Mouse (Mus musculus): ENCODE measurements around the gene Mettl3. TPM values are rescaled to one million over a fixed set of nuclear protein-coding genes. Genes with fewer than 3 reads are reported as not detected.
A peak's percentile ranks its signal among the peaks of the same experiment; 100 is the strongest.
"Not testable (repeated sequence)": the region's sequence is repeated elsewhere in the genome, so short reads cannot be mapped to it uniquely, and the experiment has no call there.

Mettl3 gene
- polyA plus RNA-seq (2012; rRNA removed): 36.2 and 39.2 TPM in 2 replicates

DNA sequence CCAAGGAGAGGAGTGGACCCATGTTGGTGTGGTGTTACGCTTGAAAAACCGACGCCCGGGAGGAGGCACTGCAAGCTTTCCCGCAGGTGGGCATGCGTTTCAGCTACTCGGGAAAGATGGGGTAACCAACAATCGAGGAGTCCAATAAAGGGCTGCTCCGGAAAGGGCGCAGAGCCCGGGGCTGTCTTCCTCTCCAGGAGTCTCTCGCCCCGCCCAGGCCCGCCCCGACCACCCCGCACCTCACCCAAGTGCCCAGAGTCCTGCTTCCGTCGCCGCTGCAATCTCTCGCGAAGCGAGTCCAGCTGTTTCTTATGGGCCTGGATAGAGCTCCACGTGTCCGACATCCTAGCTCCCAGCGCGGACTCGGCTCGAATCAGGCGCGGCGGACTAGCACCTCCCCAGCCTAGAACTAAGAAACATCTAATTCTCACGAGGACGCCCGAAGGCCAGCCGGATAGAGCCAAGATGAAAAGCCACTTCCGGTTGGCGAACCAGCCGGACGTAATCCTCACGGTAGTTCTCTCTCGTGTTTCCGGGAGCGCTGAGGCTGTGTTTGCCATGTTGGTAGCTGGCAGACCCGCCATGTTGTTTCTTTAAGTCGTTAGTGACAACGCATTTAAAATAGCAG is at the start of gene Mettl3:
TSS of gene Mettl3 (minus strand) at position 485 of the 628 bp plus-strand sequence.
- DNase-seq (ENCODE audit: extremely low spot score in 1 of 2, low spot score in 1 of 2): peak; percentile 92 to 95

DNA sequence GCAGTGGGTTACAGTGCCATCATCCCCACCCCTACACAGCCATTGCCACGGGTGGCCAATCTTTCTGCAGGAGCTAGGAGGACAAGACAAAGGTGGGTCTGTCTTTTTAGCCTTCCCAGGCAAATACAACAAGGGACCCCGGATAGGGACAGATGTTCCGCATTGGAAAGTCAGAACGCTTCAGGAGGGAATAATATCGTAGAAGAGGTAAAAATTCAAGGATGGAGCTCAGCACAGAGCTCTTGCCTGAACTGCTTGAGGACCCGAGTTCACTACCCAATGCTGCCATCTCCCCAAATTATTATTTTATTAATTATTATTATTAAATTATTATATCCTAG is 34.6 kb upstream of the Mettl3 start:
- no peak for DNase-seq (ENCODE audit: extremely low spot score in 1 of 2, low spot score in 1 of 2)

DNA sequence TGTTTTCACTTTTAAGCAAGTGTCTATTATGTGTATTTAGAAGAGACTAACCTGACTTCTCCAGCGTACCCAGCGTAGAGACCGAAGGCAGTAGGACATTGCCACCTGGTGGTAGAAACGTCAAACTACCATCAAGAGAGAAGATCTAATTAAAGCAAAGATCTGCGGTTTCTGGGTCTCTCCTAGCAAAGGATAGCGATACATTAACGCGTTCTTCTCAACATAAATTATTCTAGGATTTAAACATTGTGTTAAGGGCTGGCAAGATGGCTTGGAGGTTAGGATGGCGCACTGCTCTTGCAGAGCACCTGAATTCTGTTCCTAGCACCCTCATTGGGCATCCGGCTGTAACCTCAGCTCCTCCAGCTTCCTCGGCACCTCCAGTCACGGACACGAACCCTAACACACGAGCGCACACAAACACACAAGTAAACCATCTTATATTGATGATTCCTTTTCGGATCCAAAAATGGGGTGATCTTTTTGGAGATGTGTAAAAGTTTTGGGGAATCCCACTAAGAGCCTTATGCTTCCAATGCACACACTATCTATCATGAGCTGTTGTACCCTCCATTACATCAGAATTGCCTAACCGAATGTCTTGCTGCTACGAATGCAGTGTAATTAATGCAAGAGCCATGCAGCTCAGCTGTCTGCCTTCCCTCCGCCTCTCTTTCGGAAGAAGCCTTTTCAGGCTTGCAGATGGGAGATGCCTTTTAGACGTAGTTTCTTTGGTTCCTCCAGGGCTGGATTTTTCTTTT is 34.0 kb upstream of the Mettl3 start:
- peak; percentile 74 to 92 for DNase-seq (ENCODE audit: extremely low spot score in 1 of 2, low spot score in 1 of 2)

DNA sequence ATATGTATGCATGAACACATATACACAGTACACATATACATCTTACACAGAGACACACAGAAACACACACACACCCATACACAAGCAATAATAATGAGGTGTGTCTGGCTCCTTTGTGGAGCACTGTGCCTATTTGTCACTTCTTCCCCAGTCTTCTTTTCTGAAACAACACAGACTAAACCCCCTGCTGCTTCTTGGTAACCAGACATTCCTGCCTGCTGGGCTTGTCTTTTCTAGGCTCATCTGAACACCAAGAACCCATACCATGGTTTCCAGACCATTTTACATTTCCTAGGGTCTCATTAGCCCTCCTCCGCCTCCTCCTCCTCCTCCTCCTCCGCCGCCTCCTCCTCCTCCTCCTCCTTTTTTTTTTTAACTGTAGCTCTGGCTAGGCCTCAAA is 27.2 kb upstream of the Mettl3 start:
- no peak for DNase-seq (ENCODE audit: extremely low spot score in 1 of 2, low spot score in 1 of 2)

DNA sequence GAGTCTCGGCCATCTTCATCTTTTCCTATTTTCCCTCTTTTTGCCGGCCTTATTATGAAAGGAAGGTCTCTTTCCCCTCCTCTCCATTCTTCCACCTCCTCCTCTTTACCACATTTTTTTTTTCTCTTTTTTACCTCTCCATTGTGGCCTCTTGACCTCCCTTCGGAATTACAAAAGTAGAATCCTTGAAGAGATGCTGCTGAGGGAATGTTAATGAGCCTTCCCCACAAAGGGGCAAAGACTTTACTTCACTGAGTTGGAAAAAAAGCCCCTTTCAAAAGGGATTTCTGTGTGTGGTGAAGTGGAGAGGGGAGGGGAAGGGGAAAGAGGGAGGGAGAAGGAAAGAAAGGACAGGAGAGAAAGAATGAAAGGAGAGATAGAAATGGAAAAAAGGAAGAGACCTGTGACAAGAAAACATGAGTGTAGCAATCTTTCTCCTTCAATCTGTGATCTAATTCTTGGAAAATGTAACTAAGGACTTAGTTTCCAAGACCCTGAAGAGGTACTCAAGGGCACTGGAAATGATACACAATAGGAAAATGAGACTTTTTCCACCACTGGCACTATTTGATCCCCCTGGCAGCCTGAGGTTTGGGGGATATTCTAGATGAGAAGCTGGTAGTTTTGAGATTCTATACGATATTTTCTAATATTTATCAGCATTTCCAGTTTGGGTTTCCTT is 26.3 kb upstream of the Mettl3 start:
- DNase-seq (ENCODE audit: extremely low spot score in 1 of 2, low spot score in 1 of 2): no peak

DNA sequence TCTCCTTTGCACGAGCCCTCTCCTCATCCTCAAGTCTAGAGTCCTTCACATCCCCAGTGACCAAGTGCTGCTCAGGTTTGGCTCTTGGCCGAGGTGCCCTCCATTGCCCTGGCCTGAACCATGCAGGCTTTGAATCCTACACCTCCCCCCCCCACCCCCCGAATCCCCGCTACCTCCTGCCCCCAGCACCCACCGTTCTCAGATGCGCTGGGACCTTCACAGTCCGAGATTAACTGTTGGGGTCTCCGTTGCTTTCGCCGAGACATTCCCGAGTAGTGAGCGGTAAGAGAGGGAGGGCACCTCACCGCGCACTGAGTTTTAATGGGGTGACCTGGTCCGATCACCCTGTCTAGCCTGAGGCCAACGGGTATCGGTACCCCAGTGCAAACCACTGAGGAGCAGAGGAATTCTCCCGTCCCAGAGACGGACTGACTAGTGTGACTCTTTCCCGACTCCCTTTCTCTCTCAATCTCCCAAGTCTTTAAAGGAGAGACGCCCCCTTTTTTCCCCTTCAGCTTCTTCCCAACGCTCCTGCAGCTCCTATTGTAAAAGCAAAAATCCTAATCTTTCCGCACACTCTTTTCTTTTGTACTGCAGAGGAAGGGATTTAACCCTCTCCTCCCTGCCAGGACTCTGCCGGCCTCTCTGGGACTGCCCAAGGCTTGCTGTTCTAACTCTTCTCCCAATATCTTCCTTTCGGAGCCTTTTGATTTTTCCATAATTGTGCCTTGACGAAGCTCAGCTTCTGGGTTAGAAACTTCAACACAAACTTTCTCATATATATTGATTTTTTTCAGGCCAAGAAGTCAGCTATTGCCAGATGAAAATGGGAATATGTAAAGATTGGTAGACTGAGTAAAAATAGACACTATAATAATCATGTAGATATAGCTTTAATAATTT is 23.2 kb upstream of the Mettl3 start, which contains the start of gene Sall2:
TSS of gene Sall2 (minus strand) at position 853 of the 903 bp plus-strand sequence.
- no peak for DNase-seq (ENCODE audit: extremely low spot score in 1 of 2, low spot score in 1 of 2)

DNA sequence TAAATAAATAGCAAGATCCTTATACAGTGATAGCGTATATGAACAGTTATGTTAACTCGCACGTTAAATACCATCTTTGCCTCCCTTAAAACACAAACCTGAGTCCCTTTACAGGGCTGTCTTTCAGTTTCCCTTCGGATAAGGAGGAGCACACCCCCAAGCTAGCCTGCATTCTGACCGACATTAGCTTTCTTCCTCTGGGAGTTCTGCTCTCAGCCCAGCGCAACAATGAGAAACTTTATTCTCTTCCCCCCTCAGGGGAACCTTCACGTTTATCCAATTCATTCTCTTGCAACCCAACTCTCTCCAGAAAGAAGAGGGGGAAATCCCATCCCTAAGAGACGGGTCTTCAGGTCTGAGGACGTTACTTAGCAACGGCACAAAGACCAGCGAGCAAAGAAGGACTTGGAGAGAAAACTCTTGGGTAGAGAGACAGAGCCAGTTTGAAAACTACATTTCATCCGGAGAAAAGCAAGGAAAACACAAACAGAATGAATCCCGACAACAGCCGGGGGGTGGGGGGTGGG is 22.5 kb upstream of the Mettl3 start:
- no peak for DNase-seq (ENCODE audit: extremely low spot score in 1 of 2, low spot score in 1 of 2)

DNA sequence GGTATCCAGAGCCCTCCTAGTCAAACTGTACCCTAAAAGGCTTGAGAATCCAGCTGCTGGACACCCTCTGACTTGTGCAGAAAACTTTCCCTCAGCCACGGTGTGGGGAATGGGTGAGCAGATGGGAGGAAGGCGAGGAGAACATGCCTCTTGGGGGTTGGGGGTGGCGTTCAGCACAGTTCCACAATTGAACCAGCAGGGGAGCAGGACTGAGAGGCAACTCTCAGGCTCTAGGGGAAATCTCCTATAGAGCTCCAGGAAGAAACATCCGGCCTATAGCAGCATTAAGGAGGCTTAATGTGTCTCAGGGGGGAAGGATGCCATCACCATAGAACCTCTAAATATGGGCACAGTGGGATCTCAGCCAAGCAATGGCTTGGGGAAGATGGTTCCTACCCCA is 21.0 kb upstream of the Mettl3 start:
- no peak for DNase-seq (ENCODE audit: extremely low spot score in 1 of 2, low spot score in 1 of 2)

DNA sequence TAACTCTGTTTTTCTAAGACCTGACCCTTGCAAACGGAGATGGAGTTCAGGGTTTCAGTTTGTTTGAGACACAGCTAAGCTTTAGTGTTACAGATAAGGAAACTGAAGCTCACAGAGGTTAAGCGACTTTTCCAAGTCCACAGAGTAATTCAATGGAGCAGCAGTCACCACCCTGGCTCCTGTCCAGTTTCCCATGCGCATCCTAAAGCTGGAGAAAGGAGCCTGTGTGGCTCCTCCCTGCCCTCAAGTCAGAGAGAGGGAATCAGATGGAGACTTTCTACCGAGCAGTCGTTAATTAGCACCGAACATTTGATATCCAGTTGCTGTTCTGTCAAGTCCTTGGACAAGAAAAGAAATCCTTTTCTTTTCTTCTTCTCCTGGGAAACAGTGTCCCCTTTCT is 14.4 kb upstream of the Mettl3 start:
- no peak for DNase-seq (ENCODE audit: extremely low spot score in 1 of 2, low spot score in 1 of 2)

DNA sequence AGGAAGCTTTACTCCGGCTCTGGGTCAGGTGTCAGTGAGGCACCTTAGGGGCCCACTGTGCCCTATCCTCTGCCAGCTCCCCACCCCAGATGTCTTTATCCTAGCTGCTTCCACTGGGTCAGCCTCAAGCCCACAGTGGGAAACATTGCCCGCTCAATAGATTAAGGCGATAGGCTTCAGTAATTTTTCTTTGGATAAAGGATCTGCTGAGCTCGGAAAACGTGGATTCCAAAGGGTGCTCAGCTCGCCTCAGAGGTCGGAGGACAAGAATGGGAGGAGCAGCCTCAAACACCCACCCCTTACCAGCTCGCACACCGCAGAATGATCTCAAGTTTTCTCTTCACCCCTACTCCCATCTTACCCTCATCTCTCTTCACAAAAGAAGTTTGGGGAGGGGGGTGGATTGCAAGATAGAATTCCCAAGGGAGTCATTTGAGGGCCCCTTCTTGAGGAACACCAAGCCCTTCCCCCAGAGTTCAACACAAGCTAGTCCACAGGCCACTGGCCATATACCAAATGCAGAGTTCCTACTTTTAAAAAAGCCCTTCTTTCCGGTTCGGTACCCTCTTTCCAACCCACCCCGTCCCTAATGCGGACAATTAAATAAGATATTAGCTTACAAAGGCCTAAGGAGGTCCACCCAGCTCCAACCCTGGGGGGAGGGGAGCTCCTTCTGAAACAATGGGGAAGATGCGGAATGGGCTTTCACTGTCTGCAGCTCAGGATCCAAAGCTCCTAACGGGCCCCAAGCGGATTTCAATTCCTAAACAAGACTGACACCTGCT is 11.7 kb upstream of the Mettl3 start:
- no peak for DNase-seq (ENCODE audit: extremely low spot score in 1 of 2, low spot score in 1 of 2)

DNA sequence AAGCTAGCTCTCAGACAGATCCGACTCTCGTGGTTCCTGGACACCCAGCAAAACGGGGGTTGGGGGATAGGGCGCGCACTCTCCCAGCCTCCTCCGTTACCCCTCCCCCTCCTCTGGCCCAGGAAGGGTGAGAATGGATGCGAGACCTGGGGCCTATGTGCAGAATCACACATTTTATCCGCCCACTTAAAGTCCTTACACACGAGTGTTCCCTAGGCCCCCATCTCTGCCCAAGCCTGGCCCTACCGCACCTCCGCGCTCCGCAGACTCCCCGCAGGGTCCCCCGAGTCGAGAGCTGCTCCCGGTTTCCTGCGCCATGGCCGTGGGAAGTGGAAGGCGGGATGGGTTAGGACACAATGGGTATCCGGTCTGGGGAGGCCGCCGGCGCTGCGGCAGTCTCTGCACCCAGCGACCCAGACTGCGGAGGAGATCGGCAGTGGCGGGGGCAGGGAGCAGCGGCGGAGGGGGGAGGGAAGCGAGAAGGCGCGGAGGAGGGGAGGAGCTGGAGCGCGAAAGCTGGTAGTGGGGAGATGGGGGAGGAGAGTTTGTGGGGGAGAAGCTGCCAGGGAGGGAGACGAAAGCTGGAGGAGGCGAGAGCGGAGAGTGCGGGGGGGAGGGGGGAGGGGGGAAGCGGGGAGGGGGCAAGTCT is 11.0 kb upstream of the Mettl3 start:
- peak in 1 of 2 experiments; percentile 76 for DNase-seq (ENCODE audit: extremely low spot score in 1 of 2, low spot score in 1 of 2)

DNA sequence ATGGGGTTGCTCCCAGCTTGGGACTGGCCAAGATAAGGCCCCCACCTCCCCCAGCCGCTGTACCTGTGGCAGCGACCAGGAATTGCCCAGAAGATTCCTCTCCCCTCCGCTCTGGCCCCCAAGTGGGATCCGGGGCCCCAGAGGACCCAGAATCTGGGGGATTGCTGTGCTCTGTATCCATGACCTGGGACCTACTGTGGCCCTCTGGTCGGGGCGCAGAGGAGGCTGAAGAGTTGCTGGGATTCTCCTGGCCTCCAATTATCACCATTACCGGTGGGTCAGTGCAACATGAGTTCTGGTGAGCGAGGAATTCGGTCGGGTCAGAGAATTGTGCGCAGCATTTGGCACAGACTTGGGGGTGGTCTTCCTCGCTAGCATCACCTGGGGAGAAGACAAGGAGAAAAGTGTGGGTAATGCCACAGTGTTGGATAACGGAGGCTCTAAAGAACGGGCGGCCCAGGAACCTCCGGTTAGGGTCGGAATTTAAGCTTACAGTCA is 10.4 kb upstream of the Mettl3 start:
- DNase-seq (ENCODE audit: extremely low spot score in 1 of 2, low spot score in 1 of 2): no peak

DNA sequence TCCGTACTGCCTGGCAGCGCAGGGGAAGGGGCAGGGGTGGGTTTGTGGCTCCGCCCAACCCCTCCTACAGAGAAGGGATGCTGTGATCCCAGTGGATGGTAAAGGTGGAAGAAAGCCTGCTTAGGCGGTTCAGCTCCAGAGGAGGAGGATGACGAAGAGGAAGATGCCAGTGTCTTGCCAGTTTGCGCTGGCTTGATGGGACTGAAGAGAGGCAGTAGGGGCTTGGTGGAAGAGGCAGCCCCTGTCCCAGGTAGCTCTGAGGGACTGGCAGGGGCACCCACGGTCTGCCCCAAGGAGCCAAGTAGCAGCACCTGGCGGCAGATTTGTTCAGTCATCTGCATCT is 9.9 kb upstream of the Mettl3 start:
- peak in 1 of 2 experiments; percentile 36 for DNase-seq (ENCODE audit: extremely low spot score in 1 of 2, low spot score in 1 of 2)

DNA sequence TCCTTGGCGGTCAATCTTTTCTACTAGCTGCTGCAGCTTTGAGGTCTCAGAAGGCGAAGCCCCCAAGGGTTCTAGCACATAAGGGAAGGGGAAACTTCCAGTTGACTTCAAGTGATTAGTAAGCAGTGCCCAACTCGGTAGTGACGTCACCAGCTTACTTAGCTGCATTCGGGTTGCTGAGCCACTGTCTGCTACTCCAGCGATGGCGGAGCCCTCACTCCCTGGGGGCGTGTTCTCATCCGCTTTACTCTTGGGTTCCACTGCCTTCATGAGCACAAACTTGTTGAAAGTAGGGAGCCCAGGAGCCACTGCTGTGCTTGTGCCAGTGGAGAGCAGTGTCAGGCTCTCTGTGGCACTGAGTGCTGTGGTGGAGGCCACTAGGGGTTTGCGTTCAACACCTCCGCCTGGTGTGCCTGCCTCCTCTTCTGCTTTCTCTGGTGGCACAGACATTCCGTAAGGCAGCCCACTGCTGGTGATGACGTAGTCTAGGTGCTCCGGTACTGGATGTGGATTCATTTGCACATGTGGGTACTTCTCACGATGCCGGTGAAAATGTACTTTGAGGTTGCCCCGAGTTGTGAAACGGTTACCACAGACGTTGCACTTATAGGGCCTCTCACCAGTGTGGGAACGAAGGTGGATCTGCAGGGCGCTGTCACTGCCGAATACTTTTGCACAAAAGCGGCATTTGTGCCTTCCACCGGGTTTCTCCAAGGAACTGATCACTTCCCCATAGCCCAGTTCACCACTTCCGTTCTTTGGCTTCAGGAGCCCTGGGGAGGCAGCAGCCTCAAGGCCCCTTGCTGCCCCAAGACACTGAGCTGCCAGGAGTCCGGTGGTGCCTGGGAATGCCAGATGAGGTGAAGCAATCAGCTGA is 9.2 kb upstream of the Mettl3 start:
- DNase-seq (ENCODE audit: extremely low spot score in 1 of 2, low spot score in 1 of 2): no peak

DNA sequence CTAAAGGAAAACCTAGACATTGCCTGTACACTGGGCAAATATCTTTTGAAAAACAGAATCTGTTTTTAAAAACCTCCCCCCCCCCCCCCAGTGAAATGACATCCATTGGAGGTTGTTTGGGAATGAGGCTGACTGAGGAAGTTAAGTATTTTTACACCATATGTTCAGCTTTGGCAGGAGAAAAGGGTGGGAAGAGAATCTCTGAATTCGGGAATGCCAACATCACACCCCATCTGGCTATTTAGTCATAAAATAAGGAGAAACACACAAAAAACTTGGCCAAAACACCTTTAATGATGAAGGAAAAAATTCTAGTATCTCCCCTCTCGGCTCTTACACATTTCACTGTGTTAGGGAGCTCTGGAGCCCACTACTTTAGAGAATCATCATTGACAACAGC is 6.0 kb upstream of the Mettl3 start:
- peak in 1 of 2 experiments; percentile 75 for DNase-seq (ENCODE audit: extremely low spot score in 1 of 2, low spot score in 1 of 2)

DNA sequence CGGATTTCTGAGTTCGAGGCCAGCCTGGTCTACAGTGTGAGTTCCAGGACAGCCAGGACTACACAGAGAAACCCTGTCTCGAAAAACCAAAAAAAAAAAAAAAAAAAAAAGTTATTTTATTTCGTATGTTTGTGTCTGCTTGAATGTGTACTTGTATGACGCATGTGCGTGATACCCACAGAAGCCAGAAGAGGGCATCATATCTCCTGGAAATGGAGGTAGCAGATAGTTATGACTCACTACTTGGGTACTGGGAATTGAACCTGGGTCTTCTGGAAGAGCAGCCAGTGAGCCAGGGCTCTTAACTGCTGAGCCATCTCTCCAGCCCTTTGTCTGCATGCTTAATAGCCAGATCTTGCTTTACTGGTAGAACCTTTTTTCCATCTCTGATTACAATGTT is 5.4 kb upstream of the Mettl3 start:
- not testable (repeated sequence) for DNase-seq (ENCODE audit: extremely low spot score in 1 of 2, low spot score in 1 of 2)

DNA sequence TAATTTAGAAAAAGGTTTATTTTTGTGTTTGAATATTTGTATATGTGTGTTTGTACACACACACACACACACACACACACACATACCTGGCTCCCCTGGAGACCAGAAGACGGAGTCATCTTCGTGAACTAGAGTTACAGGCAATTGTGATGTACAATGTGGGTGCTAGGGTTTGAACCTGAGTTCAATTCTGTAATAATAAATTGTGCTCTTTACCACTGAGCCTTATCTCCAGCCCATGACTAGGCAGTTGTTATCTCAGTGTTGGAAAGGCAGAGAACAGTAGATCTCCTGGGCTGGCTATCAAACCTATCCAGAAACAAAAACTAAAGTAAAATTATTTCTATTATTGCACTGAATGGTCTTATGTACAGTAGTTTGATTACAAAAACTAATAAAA is 1.2 kb upstream of the Mettl3 start:
- DNase-seq (ENCODE audit: extremely low spot score in 1 of 2, low spot score in 1 of 2): no peak

DNA sequence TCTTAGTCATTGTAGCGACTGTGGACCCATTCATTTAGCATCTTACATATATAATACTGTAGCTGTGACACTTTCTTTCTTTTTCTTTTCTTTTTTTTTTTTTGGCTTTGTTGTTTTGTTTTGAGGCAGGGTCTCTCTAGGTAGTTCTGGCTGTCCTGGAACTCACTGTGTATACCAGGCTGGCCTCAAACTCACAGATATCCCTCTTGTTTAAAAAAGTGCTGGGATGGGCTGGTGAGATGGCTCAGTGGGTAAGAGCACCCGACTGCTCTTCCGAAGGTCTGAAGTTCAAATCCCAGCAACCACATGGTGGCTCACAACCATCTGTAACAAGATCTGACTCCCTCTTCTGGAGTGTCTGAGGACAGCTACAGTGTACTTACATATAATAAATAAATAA is 1.4 kb downstream of the Mettl3 start:
- DNase-seq (ENCODE audit: extremely low spot score in 1 of 2, low spot score in 1 of 2): not testable (repeated sequence)
